Mouse (Mus musculus): ENCODE data around the gene Wdr74. TPM values are rescaled to one million over a fixed set of nuclear protein-coding genes. Genes with fewer than 3 reads are reported as not detected.
A peak's percentile ranks its signal among the peaks of the same experiment; 100 is the strongest.

Gene Wdr74
- total RNA-seq, 4 experiments from 2014 or later: 43.0 to 47.5 (median 45.1) TPM

DNA sequence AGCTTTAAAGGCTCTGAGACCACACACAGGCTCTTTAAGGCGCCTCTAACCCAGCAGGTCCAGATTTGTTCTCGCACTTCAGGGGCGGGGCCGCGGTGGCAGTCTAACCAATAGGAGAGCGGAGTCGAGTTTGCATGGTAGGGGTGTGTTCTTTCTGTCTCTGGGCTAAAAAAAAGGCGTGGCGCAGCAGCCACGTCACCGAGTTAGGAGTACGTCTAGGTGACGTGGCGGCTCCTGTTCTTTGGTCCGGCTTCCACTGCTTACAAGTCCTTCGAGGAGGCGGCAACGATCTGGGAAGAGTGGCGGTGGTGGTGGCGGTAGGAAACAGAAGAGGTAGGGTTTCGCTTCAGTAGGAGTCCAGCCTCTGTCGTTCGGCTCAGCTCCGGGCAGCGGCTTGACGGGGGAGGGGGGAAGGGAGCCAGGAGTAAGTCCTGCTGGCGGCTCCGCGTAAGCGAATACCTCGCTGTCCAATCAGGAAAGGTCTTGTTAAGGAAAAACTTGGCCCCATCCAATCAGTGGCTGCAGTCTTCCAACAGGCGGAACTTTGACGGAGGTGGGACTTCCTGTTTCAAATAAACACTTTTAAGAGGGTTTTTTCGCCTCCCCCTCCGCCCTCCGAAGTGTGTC, 5.7 kb downstream of the Wdr74 start, which contains the start of gene Stx5a:
Gene Stx5a (plus strand): TSS at position 171 of the 627 bp plus-strand sequence.
- peak; percentile 93 to 97 for DNase-seq (ENCODE audit: low spot score in 2 of 2)

DNA sequence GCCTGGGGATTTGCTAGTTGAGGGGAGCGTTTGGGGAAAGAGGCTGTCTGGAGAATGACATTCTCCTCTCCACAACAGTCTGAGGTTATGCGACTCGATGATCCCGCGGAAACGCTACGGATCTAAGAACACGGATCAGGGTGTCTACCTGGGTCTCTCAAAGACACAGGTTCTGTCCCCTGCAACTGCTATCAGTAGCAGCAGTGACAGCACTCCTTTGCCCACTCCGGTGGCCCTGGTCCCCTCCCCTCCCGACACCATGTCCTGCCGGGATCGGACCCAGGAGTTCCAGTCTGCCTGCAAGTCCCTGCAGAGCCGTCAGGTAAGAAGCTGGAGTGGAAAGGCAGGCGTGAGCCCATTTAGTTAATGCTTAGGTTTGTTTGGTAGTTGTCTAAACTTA, 6.5 kb downstream of the Wdr74 start:
- DNase-seq (ENCODE audit: low spot score in 2 of 2): no peak

DNA sequence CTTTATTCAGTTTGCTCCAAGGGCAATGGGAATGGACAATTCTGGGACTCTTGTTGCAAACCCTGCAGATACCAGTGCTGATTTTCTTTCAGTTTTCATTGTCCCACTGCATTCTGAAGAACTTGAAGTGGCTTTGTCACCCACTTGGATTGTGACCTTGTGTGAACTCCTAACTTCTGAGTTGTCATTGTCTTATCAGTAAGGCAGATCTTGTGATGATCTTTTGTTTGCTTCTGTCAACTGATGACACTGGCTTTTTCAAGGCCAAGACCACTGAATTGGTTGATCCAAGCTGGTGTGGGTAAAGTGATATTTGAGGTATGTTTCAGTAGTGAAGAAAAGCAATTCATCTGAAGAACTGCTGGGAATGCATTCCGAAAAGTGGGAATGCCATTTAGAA, 9.8 kb downstream of the Wdr74 start:
- no peak for DNase-seq (ENCODE audit: low spot score in 2 of 2)

DNA sequence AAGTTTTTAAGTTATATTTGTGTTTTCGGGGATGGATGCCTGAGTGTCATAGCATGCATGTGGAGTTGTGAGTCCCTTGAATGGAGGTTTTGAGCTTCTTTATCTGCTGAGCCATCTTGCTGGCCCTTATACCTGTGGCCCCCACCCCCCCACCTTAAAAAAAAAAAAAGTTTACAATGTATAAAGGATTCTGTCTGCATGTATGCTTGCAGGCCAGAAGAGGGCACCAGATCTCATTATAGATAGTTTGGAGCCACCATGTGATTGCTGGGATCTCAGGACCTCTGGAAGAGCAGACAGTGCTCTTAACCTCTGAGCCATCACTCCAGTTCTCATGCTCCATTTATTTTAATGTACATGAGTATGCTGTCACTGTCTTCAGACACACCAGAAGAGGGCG, 11.7 kb downstream of the Wdr74 start:
- no peak for DNase-seq (ENCODE audit: low spot score in 2 of 2)

DNA sequence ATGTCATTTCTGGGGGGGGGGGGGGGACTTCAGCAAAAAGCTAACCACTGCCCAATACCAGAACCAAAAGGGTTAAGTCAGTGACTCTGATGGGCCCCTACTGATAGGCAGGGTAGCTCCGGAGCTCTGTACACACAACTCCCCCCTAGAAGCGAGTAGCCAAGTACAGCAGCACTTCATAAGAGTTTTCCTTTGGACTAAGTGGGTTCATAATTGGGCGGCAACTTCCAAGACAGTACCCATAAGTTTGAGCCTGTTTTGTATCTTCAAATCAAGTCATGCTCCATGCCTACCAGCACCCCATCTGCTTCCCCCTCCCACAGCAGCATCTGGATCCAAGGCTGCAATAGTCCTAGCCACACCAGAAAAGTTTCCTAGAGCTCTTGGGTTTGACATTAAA, 20.0 kb downstream of the Wdr74 start:
- DNase-seq (ENCODE audit: low spot score in 2 of 2): no peak

DNA sequence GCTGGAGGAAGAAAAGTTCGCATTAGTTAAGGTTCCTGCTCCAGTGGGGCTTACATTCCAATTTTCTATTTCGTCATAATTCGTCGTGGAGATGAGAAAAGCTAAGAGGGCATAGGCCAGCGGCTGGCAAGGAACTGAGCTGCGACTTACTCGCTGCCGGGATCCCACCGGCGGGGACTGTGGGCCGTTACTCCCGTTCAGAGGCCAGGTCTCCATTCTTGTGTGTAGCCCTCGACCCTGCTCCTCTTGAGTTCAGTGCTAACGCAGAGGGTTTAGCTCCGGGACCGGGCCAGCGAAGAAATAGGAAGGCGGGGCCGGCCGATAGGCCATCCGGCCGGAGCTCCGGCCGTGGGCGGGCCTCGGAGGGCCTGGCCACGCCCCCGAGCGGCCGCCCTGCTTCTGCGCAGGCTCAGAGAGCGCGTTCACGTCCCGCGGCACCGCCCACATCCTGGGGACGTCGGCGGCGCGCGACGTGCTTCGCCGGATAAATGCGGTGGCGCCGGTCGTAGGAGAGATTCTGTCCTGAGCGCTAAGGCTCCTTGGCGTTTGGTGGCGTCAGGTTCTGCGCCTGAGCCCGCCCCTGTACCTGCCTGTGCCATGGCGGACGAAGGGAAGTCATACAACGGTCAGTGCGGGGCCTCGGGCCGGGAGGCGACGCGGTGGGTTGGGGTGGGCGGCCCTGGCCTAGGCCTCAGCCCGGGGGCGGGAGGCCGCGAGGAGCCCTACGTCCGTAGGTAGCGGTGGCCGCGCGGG, 21.2 kb downstream of the Wdr74 start, which contains the start of gene Nxf1:
Gene Nxf1 (plus strand): TSS at position 439 of the 753 bp plus-strand sequence.
- DNase-seq (ENCODE audit: low spot score in 2 of 2): peak; percentile 81 to 93

DNA sequence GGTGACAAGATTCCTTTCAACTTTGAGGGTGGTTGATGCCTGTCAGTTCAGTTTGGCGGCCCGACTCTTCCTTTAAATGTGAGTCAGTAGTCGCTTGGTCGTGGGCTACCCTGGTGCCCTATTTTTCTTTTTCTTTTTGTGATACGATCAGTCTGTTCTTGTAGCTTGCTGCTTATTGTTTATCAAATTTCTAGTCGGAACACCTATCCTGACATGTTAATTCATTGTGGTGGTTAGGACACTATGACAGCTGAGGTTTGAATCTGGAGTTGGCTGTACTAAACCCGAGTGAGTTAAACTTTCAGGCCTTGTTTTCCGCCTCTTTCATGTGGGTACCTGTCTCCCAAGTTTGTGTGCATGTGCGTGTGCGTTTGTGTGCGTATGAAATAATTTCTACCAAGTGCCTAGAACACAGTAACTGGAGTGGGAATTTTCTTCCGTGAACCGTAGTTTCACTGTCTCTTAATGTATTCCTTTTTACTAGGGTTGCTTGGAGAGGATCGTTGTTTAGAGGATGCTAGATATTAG, 21.9 kb downstream of the Wdr74 start:
- DNase-seq (ENCODE audit: low spot score in 2 of 2): no peak

DNA sequence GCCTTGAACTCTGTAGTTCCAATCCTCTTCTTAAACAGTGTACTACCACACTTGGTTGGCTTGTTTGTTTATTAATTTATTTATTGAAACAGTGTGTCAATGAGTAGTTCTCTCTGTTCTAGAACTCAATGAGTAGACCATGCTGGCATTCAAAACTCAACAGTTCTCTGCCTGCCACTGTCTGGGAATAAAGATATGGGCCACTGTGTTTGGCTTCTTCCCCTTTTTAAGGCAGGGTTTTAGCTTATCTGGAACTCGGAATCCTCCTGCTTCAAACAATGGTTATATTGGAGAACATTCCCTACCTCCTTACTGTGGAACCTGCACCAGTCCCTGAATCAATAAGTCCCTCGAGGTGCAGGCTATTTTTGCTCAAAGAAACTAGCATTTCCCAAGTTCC, 23.3 kb downstream of the Wdr74 start:
- no peak for DNase-seq (ENCODE audit: low spot score in 2 of 2)

DNA sequence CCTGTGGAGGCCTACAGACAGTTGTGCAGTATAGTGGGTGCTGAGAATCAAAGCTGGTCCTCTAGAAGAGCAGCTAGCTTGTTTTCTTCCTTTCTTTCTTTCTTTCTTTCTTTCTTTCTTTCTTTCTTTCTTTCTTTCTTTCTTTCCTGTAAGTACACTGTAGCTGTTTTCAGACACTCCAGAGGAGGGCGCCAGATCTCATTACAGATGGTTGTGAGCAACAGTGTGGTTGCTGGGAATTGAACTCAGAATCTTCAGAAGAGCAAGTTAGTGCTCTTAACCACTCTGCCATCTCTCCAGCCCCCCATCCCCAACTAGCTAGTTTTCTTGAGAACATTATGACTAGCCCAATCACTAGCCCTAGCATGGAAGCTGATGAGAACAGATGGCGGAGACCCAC, 25.1 kb downstream of the Wdr74 start:
- DNase-seq (ENCODE audit: low spot score in 2 of 2): no peak

DNA sequence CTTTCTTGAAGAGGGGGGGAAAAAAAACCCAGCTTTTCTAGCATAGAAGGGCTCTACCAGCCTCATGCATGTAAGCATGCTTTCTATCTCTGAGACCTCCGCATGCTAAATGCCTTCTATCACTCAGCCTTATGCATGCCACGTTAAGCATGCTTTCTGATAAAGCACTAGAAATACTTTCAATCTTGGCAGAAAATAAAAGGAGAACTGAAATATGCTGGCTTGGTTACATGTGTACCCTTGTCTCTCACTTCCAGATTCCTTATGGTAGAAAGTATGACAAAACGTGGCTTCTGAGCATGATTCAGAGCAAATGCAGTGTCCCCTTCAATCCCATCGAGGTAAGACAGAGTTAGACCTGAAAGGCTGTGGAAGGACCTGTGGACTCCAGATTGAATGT, 27.6 kb downstream of the Wdr74 start:
- DNase-seq (ENCODE audit: low spot score in 2 of 2): no peak

DNA sequence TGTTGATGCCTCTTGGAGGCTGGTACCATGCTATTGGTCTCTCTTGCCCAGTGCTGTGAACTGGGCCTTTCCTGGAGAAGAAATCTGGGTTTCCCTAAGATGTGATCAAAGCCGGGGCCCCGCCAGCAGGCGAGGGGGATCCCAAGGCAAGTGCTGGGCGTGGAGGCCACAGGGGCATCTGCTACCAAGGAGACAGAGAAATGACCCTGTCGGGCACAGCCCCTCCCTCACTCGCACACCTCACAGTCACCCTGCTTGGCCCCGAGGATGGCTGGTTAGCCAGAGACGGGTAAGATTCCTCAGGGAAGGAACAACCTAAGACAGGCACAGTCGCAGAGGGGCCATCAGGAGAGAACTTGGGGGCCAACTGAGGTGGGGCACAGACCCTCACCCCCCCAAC, 29.9 kb downstream of the Wdr74 start:
- no peak for DNase-seq (ENCODE audit: low spot score in 2 of 2)

DNA sequence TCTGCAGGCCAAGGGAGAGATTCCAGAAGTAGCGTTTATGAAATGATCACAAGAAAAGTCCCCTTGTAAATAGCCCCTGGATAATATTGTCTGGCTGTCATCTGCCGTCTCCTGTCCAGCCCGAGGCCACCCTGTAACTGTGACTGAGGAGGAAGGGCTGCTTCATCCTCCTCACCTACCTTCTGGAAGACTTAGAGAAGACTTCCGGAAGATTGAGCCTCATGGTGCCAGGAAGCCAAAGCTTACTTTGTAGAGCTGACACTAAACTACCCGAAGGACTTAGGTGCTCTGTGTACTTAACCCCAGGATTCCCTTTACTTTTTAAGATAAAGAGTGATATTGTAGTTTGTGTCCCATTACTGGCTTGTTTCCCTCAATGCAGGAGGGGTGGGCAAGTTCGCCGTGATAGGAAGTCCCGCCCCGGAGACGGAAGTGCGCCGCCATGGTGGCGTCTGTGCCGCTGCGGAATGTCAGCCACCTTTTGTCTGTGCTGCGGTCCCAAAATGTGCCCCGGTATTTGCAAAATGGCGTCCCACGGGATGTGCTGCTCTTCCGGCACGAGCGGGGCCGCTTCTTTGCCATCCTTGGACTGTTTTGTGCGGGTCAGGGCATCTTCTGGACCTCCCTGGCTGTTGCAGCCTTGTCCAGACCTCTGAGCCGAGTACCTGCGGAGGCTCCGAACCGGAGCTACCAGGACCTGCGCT, 35.1 kb downstream of the Wdr74 start, which contains the start of gene Tmem223:
Gene Tmem223 (plus strand): TSS at position 430 of the 704 bp plus-strand sequence.
- peak; percentile 62 to 70 for DNase-seq (ENCODE audit: low spot score in 2 of 2)

DNA sequence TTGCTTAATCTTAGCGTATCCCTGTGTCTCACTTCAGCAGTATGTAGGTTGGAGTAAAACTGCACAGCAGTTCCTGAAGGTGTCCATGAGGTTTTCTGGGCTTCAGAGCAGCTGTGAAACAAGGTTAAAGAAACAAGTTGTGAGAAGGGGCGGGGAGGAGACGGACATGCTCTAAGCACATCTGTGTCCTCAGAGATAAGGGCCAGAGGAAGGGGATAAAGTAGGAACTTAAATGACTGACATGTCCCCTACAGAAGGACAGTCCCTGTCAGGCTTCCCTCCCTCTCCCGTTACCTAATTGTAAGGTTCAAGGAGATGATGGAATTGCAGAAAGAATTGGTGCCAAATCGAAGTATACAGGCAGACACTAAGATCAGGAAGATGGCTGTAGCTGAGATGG, 37.4 kb downstream of the Wdr74 start:
- no peak for DNase-seq (ENCODE audit: low spot score in 2 of 2)

DNA sequence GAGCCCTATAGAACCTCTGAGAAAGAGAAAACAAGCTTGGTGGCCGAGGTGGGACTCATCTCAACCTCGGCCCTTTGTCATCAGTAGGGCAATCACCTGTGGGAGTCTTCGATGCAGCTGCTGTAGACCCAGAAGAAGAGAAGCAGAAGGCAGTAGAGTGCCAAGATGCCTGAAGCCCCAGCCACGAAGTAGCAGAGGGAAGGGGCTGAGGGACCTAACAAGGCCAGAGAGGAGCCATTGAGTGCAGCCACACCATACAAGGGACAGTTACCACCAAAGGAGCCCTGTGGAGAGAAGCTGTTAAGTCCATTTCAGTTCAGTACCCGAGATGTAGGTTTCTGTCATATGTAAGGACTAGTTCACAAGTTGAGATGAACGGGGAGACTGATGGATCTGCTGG, 37.8 kb downstream of the Wdr74 start:
- no peak for DNase-seq (ENCODE audit: low spot score in 2 of 2)

DNA sequence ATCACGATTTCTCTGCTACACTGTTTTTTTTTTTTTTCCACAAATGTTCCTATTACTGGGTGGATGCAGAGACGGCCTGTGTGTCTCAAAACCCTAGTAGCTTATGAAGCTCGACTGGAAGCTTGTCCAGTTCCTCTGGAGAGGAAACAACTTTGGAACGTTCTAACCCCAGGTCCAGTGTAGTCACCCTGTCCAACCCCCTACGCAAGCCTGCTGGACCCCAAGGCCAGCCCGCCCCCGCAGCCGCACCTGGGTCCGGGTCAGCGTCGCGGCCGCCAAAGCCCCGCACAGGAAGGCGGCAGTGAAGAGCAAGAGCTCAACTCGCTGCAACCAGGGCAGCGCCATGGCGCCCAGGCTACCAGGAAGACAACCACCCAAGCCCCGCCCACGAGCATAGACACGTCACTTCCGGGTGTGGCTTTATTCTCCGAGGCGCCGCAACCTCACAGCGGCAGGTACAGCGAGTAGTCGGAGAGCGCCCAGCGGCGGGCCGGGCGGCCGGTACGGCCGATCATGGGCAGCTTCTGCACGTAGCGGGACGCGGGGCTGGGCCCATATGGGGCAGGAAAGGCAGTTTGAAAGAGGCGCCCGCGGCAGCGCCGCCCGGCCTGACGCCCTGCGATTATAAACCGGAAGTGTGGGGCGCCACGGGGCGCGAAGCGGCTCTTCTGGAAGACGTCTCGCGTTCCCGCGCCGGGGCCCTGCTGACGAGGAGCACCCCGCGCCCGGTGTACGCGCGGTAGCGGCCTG, 38.6 kb downstream of the Wdr74 start, which contains the start of gene Tmem179b:
Gene Tmem179b (minus strand): TSS at position 382 of the 750 bp plus-strand sequence.
- DNase-seq (ENCODE audit: low spot score in 2 of 2): peak; percentile 94 to 97

DNA sequence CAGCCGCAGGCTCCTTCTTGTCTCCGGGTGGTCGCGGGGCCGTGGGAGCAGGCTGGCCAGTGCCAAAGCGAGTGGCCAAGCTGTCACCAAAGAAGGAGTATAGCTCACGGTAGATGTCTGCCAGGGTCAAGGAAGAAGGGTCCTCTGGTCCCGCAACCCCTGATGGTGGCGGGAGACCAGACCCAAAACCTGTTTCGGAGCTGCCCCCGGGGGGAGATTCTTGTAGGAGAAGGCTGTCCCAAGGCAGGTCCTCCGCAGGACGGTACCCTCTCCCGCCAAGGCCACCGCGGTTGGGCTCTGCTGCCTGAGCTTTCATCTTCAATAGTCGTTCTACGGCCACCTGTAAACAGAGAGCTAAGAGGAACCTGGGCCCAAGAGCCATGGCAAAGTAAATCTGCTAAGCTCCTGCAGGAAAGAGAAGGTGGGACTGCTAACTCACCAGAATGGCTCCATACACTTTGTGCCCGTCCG, 39.4 kb downstream of the Wdr74 start:
- DNase-seq (ENCODE audit: low spot score in 2 of 2): no peak

DNA sequence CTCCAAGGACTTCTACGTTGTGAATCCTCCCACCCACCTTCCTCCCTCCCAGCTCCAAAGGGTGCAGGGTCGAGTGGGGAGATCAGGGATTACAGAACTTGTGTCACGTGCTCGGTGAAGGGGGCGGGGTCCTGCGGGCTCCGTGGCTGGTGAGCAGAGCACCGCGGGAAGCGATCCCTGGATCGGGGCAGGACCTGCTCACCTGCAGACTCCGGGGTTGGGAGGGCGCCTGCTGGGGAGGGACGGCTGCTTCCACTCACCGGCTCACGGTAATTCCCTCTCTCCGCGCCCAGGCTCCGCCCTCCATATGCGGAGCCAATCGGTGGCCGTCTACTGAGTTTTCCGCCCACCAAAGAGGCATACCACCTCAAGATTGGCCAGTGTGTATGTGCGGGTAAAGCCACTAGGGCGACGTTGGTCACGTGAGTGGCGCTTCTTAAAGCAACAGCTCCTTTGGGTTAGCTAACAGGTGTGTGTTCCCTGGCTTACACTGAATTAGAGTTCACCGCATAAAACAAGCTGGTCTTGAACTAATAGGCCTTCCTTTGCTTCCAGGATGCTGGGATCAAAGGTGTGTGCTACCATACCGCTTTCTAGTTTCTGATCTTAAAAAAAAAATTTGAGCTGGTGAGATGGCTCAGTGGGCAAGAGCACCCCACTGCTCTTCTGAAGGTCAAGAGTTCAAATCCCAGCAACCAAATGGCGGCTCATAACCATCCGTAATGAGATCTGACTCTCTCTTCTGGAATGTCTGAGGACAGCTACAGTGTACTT, 50.6 kb downstream of the Wdr74 start, which contains the start of gene Taf6l:
Gene Taf6l (minus strand): TSS at position 410 of the 774 bp plus-strand sequence.
- peak; percentile 81 to 96 for DNase-seq (ENCODE audit: low spot score in 2 of 2)

DNA sequence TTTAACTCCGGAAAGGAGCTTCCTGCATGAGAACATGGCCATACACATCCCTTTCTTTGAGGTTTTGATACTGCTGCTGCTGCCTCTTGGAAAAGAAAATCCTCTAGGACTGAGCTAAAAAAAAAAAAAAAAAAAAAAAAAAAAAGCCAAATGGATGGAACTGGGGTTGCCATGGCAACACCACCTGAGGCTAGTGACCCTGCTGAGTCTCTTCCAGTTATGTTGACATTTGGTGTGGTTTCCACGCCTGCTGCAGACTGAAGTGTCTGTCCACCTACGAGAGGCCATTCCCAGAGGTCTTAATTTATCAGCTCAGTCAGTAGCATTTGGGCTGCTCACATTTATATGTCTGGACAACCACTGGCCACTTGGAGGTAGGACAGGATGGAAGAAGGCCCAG, 52.9 kb downstream of the Wdr74 start:
- no peak for DNase-seq (ENCODE audit: low spot score in 2 of 2)

DNA sequence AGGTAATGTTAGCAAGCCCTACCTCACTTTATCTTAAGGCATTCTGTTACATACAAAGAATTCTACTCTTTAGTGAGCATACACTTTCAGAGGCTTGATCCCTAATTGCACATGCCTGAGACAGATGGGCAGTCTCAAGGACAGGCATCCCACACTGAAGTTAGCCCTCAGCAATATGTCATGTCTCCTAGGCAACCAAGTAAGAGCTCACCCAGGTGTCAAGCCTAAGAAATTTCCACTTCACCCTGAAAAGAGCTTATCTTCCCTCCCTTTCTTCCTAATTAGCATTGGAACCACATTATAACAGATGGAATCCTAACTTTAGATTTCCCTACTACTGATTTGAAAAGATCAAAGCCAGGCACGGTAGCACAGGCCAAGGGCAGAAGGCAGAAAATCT, 53.5 kb downstream of the Wdr74 start:
- DNase-seq (ENCODE audit: low spot score in 2 of 2): no peak

DNA sequence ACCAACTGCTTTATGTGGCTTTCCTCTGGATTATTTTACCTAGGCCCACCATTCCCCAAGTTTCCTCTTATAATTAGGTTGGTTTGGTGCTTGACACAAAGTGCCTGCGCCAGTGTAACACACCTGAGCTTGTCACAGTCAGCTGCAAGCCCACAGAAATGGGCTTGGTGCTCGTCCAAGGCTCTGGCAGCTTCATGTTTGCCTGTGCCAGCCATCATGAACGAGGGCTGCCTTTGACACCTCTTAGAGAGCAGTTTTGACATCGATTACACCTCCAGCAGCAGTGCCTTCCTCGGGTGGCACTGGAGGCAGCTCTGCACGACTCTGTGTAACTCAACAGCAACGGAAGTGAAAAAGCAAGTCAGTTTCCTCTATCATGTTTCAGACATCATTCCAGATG, 54.5 kb downstream of the Wdr74 start:
- no peak for DNase-seq (ENCODE audit: low spot score in 2 of 2)

Measured in left cerebral cortex, adult 8-10 months (tissue).